Comparison of ENCODE assay signal across 13 mouse cellular contexts in the genomic region with DNA sequence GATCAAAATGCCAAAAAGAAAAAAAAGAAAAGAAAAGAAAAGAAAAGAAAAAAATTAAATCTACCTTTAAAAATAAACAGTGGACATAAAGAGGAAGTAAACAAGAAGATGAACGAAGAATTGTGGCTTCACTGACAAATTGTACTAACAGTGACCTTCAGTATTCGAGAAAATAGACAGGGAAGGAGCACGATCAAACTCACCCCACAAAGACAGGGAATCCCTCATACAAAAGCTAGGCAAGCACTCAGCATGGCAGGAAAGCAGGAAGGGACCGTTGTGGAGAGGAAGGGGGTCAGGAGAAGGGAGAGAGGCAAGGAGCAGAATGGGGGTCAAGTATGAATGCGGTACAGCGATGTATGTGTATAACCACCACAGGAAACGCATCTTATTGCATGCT.
"Had no signal": no experiment of that assay in that cellular context is flagged by ENCODE, and none has a peak within 500 bp of the region (broad histone marks: within the 10 kb centered on the region; RNA-seq: fewer than 3 reads in every experiment).

No protein-coding gene starts in this region.

- H3K9me3 ChIP-seq: limb, embryonic 12.5 days; liver, embryonic 13.5 days; midbrain, embryonic 12.5 days; stomach, embryonic 15.5 days had no signal

- ATAC-seq: liver, postnatal 0 days had no signal

- H3K27ac ChIP-seq: kidney, postnatal 0 days; limb, embryonic 12.5 days; liver, embryonic 13.5 days; midbrain, embryonic 12.5 days; stomach, embryonic 15.5 days had no signal

- H3K36me3 ChIP-seq: limb, embryonic 12.5 days; liver, embryonic 13.5 days; midbrain, embryonic 12.5 days; stomach, embryonic 15.5 days had no signal

- H3K27me3 ChIP-seq: limb, embryonic 12.5 days; liver, embryonic 13.5 days; midbrain, embryonic 12.5 days; stomach, embryonic 15.5 days had no signal

- DNase-seq: kidney, adult 9 months; kidney, postnatal 36 days; layer of hippocampus, adult 9-11 months; liver; liver, embryonic 13.5 days; liver, postnatal 0 days; right cerebral cortex, postnatal 14 days; thymus, adult 2 months; thymus, postnatal 25 days had no signal

- H3K9ac ChIP-seq: limb, embryonic 12.5 days; liver, embryonic 13.5 days; liver, postnatal 0 days; stomach, embryonic 15.5 days had no signal

- H3K4me1 ChIP-seq: liver, embryonic 13.5 days; midbrain, embryonic 12.5 days; stomach, embryonic 15.5 days had no signal

- H3K4me2 ChIP-seq: limb, embryonic 12.5 days; liver, embryonic 13.5 days; midbrain, embryonic 12.5 days; stomach, embryonic 15.5 days had no signal

- H3K4me3 ChIP-seq: limb, embryonic 12.5 days; liver, embryonic 13.5 days; midbrain, embryonic 12.5 days; stomach, embryonic 15.5 days had no signal
